Mouse (Mus musculus) NIH3T3 (cell line): ENCODE data around the gene H1foo.

Experiments
- DNase-seq: peaks from one replicate; pipeline ENCODE4 v3.0.0-alpha.2; 2012; ENCODE audit warnings: low read depth

The H1foo gene

DNA sequence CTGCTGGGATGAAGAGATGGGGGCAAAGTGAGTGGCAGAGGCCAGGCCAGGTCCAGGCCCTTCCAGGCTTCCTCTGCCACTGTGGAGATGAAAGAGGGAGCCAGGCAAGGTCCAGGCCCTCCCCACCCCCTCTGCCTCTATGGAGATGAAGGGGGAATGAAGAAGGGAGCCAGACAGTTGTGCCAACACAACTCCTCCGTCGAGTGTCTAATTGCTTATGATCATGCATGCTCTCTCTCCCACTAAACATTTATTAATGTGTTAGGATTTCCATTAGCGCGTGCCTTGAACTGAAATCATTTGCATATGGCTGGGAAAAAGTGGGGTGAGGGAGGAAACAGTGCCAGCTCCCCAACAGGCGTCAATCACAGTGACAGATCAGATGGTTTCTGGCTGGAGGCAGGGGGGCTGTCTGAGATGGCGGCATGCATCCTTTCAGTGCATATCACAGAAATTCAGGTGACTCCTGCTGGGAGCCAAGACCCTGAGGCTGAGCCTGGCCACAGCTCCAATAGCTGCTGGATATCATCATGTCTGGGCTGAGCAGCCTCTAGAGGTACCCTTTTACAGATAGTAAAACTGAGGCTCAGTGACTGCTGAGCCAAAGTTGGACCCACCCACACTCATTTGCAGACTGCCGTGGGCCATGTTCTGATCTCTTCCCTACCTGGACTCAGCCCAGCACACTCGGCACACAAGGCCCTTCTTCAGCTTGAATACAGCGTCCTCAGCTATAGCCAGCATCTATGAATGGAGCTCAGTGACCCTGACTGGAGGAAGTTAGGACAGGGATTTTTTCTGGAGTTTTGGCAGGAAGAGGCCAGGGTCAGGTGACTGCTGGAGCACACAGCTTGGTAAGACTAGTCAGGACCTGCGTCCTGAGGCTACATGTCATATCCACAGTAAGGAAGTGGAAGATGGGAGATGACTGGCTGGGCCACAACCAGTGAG lies 17.2 kb upstream of the H1foo start:
- no peak for DNase-seq

DNA sequence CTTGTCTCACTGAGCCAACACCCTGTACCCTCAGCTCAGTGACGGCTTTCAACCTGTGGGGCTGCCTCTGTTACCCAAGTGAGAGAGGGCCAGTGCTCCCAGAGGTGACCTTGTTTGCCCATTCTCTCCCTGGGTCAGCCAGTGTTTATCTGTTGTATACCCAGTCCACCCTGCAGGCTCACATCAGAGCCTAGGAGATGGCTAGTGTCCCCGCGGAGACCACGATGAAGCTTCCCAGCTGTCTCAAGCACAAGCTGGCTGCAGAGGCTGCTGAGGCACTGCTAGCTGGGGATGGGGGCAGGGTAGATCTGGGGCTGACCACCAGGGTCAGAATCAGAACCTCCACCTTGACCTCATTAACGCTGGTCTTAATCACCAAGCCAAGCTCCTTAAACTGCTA lies 14.7 kb upstream of the H1foo start:
- DNase-seq: no peak

- no peak for DNase-seq
These were observed 13.1 kb upstream of the H1foo start, which contains the start of gene Rho for GRCm38 (mm10) chr6:115931639-115932038. Rho (plus strand) TSS chr6:115931748.

DNA sequence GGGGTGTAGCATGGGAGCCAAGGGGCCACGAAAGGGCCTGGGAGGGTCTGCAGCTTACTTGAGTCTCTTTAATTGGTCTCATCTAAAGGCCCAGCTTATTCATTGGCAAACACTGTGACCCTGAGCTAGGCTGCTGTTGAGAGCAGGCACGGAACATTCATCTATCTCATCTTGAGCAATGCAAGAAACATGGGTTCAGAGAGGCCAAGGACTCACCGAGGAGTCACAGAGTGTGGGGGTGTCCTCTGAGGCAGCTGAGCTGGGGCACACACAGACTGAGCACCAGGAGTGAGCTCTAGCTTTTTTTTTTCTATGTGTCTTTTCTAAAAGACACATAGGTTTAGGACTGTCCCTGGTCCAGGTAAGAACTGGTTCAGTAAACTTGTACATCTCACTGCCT lies 12.3 kb upstream of the H1foo start:
- DNase-seq: peak; percentile 25

GRCm38 (mm10) chr6:115935544-115935943 lies 9.2 kb upstream of the H1foo start:
- no peak for DNase-seq

DNA sequence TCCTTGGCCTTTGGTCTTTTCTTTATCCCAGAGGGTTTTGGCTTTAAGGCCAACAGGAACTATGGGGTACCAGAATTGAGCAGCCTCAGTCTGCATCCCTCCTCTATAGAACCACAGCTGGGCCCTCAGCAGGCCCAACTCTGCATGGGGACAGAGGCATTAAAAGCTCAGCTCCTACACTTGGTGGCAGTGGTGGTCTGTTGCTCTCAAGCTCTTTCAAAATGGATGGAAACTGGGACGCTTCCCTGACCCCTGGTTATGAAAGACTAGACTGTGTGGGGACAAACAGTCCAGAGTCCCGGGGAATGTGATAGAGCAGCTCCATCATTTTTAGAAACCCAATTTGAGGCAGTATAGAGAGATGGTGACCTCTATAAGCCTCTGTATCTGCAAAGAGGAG lies 6.7 kb upstream of the H1foo start:
- DNase-seq: no peak

GRCm38 (mm10) chr6:115938798-115939197 lies 5.9 kb upstream of the H1foo start:
- DNase-seq: no peak

- peak; percentile 34 for DNase-seq
These were observed 4.1 kb upstream of the H1foo start for GRCm38 (mm10) chr6:115940603-115941002.

GRCm38 (mm10) chr6:115941128-115941527 lies 3.6 kb upstream of the H1foo start:
- DNase-seq: no peak

DNA sequence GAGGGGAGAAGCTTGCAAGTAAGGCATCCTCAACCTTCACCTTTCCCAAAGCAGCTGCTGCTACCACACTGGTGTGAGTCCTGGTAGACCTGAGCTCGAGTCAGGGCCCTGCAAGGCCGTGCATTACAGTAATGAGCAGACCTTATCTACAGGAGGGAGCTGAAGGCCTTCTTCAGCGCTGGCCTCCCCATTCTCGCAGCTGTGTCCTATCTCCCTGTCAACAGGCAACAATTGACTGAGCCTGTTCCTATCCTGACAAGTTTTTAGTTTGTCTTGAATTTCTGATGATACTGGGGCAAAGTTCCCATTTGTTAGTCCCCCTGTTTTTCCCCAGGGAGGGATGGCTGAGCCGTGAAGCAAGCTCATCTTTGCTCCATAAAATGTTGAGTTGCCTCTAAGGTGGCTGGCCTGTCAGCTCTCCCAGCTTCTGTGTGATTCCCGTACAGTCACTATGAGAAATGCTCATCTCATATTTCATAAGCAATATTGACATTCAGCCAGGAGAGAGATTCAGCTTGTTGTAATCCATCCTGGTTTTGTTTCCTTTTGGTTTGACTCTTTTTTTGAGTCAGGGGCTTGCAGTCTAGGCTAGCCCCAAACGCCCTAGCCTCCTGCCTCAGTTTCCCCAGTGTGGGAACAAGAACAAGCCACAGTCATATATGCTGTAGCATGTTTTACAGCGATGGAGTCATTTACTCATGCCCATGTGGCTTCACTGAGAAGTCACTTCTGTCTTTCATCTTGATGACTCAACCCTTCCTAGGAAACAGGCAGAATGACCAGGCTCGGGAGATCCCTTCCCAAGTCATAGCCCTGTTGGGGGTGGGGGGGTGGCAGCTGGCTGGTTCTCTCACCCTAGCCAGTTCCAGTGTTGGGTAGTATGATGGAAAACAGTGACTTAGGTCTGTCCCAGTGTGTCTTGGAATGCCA lies 975 bp upstream of the H1foo start:
- DNase-seq: peak; percentile 77

DNA sequence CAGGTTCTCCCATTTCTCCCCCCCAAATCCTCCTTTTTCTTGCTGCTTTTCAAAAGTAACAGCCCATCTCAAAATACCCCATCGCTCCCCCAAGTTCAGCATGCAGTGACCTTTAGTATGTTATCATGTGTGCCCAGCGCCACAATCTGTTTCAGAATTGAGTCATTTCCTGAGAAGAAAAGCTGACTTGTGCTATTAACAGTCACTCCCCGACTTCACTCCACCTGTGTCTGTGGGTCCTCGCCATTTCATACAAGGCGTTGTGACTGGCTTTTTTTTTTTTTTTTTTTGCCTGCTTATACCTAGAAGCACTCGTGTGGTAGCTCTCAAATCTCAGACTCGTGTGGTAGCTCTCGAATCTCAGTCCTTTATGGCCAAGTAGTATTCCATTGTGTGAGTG lies 895 bp downstream of the H1foo start:
- no peak for DNase-seq

- DNase-seq: peak; percentile 50
These were observed 1.7 kb downstream of the H1foo start for GRCm38 (mm10) chr6:115946389-115946788.

- no peak for DNase-seq
These were observed 9.9 kb downstream of the H1foo start for GRCm38 (mm10) chr6:115954506-115955074.

DNA sequence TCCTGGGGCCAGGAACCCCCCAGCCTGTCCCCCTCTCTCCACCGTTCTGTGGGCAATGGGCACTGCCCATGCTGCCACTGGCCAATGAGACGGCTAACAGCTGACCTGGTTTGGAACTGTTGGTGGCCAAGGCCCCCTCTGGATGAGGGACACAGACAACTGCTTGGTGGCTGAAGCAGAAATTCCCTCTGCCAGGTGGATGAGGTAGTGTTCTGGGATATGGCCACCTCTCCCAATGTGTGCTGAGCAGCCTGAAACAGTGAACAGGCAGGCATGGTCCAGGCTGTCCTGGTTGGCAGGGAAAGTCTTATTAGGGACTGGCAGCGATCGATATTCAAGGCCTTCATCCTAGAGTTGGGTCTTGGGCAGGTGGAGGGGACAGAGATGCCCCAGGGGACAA lies 10.4 kb downstream of the H1foo start:
- DNase-seq: no peak

- no peak for DNase-seq
These were observed 10.9 kb downstream of the H1foo start for GRCm38 (mm10) chr6:115955664-115956063.

- no peak for DNase-seq
These were observed 11.7 kb downstream of the H1foo start for GRCm38 (mm10) chr6:115956418-115956921.

GRCm38 (mm10) chr6:115956922-115957601 lies 12.3 kb downstream of the H1foo start:
- peak; percentile 25 for DNase-seq

GRCm38 (mm10) chr6:115957681-115958080 lies 12.9 kb downstream of the H1foo start:
- DNase-seq: no peak

DNA sequence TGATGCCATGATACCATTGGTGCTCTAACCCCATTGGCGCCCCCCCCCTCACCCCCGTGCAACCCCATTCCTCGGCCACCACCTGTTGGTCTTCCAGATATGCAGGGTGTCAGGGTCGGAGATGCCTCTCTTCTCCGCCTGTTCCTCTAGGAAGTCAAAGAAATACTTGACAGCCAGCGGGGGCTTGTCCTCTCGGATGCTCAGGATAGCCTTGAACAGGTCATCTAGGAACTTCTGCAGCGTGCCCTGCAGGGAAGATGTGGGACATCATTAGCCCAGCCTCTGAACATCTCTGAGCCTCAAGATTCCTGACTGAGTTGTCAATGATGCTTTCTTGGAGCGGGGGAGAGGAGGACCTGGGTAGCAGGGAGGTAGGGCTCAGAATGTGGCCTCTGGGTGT lies 13.7 kb downstream of the H1foo start:
- DNase-seq: no peak

DNA sequence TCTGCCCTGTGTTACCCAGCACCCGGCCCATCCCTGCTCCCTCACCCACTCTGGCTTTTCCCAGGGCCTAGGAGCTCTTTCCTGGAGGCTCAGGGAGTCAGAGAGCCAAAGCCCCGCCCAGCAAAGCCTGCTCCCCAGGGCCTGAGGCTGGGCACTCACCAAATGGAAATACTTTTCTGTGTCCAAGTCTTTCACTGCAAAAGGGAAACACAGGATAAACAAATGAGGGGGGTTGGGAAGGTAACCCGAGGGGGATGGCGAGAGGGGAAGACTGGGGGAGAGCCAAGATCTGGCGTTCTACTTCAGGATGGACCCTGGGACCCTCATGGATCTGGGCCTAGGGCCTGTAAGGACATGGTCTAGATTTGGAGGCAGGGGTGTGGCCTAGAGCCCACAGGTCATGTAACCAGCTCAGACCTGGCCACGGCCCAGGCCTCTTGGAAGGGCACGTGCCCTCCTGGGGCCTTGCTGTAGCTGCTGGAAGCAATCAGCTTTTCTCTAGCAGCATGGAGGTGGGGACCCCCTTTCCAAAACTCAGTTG lies 14.5 kb downstream of the H1foo start:
- peak; percentile 89 for DNase-seq

DNA sequence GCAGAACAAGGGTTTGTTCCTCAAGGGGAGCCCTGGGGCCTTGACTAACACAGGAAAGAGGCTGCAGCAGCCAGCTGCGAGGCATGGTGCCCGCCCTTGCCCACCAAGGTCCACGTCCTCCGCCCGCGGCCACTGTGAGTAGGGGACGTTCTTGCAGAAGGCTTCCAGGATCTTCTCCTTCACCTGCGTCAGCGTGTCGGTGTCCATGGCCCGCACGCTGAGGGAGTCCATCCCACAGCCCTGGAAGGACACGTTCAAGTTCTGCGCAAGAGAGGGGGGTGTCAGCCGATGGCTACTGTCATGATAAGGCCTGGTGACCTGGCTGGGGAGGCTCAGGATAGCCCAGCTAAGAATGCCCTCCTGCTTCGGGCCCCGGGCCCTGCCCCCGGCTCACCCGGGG lies 15.6 kb downstream of the H1foo start:
- no peak for DNase-seq
